Mouse (Mus musculus): ENCODE measurements around the gene Ssr1.

Ssr1 gene

GRCm38 (mm10) chr13:37993704-37994404, at the start of gene Ssr1:
Ssr1 (minus strand) TSS chr13:37994217.
- peak; percentile 94 to 96 for DNase-seq (ENCODE audit: low spot score in 2 of 2)

GRCm38 (mm10) chr13:38037811-38038210, 43.8 kb upstream of the Ssr1 start:
- no peak for DNase-seq (ENCODE audit: low spot score in 2 of 2)

DNA sequence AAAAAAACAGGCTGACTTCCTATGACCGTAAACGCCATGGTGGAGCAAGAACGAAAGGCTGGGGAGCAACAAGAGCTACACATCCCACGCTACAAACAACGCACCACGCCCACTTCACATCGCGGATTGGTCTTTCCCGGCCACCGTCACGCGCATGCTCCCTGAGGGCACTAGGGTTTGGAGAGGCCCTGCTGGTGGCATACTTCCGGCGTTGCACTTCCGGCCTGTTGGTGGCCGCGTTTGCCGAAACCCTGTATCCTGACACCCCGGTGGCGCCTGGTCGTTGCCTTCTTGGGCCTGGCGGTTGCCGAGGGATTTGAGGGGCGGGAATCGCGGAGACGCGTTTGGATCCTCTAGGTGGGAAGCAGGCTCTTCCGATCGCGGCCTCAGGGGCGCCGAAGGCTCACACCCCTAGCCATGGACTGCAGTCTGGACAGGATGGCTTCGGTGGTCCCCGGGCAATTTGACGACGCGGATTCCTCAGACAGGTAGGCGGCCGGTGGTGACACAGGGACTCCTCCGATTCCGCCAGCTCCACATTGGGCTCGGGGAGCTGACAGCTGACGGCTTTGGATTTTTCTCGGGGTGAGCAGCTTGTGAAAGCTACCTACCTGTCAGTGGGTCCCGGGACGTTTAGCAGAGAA, 43.1 kb upstream of the Ssr1 start, which contains the start of gene Cage1:
Gene Cage1 (minus strand): TSS at position 26 of the 644 bp plus-strand sequence.
- peak; percentile 95 to 96 for DNase-seq (ENCODE audit: low spot score in 2 of 2)

GRCm38 (mm10) chr13:38036343-38037043, 42.5 kb upstream of the Ssr1 start, which contains the start of gene Riok1:
Riok1 (plus strand) TSS chr13:38036995.
- no peak for DNase-seq (ENCODE audit: low spot score in 2 of 2)

- no peak for DNase-seq (ENCODE audit: low spot score in 2 of 2)
These were observed 34.4 kb upstream of the Ssr1 start for GRCm38 (mm10) chr13:38028407-38028806.

DNA sequence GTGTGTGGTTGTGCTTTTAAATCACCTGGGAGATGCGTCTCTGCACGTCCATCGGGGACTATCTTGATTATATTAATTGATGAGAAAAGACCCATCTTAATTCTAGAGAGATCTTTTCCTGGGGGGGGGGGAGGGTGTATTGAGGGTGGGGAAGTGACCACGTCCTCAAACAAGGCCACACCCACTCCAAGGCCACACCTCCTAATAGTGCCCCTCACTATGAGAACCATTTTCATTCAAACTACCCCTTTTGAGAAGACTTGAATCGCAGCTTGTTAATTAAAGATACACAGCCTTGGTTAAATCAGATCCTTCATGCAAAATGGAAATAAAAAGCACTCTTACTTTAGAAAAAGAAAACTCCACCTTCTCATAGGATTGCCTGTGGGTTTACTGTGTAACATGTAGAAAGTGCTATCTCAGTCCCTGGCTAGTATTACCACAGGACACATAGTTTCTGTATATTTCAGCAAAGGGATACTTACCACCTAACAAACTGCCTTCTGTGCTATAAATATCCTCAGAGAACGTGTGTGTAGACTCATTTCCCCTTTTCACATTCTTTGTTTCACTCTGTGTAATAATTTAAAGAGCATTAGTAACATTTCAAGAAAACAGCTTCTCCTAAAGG, 33.7 kb upstream of the Ssr1 start:
- DNase-seq (ENCODE audit: low spot score in 2 of 2): no peak

DNA sequence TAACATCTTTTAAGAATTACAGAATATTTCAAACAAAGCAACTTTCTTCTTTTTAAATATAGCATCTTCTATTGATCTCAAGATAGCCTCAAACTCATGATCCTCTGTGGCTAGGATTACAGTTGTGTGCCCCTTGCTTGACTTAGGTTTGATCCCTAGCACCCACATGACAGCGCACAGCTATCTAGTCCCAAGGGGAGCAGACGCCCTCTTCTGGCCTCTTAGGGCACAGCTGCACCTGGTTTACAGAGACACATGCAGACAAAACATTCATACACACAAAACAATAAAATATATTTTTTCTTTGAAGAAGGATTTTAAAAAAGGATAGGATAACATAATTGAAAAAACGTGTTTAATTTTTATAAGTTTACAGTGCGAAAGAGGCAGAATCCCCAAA, 31.9 kb upstream of the Ssr1 start:
- no peak for DNase-seq (ENCODE audit: low spot score in 2 of 2)

DNA sequence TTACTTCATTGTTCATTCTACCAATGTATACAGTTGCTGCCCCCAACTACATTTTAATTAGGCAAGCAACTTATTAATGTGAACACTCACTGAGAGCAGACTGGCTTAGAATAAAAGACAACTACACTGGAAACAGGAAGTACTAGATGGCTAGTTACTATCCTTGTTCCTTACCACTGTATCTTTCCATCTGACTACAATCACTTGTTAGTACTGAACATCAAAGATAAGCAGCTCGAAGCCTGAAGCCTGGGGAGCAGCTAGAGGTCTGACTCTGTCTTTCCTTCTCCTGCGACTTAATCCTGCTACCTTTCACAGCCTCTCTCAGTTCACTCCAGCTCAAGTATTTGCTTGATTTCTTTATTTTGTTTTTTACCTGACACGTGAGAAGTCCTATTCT, 24.8 kb upstream of the Ssr1 start:
- no peak for DNase-seq (ENCODE audit: low spot score in 2 of 2)

DNA sequence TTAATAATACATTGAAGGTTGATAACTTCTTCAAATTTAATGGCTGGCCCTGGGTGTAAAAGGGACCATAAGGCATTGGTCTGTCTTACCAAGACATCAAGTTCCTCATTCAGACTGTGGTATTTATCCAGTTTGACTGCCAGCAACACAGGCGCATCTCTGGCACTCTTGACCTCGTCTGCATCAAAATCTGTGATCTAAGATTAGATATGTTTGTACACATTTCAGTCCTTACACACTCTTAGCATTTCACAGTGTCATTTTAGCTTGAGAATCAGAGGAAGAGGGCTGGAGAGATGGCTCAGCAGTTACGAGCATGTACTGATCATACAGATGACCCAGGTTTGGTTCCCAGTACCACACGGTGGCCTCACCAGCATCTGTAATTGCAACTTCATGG, 21.6 kb upstream of the Ssr1 start:
- no peak for DNase-seq (ENCODE audit: low spot score in 2 of 2)

GRCm38 (mm10) chr13:38012436-38012835, 18.4 kb upstream of the Ssr1 start:
- DNase-seq (ENCODE audit: low spot score in 2 of 2): no peak

DNA sequence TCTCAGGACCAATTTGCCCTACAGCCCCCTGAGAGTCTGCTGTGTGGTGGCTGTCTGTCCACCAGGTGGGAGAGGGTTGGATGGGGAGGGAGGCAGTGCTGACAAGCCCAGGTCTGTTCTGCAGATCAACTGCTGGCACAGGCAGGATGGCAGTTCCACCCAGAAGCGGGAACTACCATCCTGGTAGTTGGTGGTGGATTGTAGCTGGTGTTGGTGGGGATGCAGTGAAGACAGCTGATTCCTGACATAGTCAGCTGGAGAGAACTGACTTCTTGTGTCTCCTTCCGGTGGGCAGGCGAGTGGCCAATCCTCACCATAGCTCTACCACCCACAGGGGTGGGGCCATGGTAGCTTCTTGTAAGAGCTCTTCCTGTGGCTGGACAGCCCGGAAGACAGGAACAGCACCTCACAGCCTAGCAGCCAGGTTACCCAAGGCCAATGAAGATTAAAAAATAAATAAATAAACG, 16.5 kb upstream of the Ssr1 start:
- no peak for DNase-seq (ENCODE audit: low spot score in 2 of 2)

- DNase-seq (ENCODE audit: low spot score in 2 of 2): no peak
These were observed 15.8 kb upstream of the Ssr1 start for GRCm38 (mm10) chr13:38009721-38010408.

- no peak for DNase-seq (ENCODE audit: low spot score in 2 of 2)
These were observed 14.0 kb upstream of the Ssr1 start for GRCm38 (mm10) chr13:38007972-38008371.

- DNase-seq (ENCODE audit: low spot score in 2 of 2): no peak
These were observed 8.4 kb upstream of the Ssr1 start for GRCm38 (mm10) chr13:38002461-38002860.

DNA sequence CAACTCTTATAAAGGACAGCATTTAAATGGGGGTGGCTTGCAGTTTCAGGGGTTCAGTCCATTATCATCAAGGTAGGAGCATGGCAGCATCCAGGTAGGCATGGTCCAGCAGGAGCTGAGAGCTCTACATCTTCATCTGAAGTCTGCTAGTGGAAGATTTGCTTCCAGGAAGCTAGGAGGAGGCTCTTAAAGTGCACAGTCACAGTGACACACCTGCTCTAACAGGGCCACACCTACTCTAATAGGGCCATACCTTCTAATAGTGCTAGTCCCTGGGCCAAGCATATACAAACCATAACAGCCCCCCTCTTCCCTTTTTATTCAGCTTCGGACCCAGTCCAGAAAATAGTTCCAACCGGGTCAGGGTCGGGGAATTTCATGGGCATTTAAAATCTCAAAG, 5.7 kb upstream of the Ssr1 start:
- no peak for DNase-seq (ENCODE audit: low spot score in 2 of 2)

- no peak for DNase-seq (ENCODE audit: low spot score in 2 of 2)
These were observed 360 bp upstream of the Ssr1 start for GRCm38 (mm10) chr13:37994405-37994749.

GRCm38 (mm10) chr13:37993376-37993703, 677 bp downstream of the Ssr1 start:
- DNase-seq (ENCODE audit: low spot score in 2 of 2): no peak

DNA sequence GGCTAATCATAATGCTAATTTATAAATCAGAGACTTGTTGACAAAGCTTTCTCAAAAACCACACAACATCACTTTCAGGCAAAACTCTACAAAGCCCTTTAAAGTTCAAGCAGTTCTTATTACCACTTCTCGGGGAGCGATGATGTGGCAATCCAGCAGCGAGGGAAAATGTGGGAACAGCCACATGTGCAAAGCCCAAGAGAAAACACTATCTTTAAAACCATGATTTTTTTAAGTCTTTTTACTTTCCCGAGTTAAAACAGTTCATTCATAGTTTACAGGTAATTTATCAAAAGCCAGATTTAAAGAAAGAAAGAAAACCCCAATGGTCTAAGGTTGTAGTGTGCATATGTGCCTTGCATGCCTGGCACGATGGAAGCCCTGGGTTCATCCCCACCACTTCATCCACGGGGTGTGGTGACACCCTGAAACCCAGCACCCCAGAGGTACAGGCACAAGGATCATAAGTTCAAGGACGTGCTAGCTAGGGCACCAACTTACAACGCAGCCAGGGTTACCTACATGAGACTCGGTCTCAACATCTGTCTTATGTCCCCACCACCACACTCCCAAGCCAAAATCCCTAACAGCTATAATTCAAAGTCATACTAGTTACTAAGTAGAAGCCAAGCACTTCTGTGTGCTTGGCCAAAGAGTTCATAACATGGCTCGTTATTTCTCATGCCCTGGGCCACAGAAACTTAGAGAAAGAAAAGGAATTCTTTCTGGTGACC, 1.2 kb downstream of the Ssr1 start:
- no peak for DNase-seq (ENCODE audit: low spot score in 2 of 2)

DNA sequence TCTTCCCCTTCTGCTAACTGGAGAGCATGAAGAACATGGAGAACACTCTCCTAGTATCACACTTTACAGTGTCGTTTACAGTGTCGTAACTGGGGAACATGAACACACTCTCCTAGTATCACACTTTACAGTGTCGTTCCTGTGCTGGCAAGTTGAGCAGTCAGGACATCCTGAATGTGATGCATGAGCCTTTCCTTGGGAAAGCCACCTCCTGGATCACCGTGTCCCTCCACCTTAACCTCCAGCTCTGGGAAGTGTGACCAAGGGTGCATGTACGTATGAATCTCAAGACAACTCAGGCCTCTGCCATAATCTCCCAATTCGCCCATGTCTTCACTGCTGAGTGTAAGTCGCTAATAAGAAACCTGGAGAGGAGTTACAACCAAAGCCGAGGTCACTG, 4.3 kb downstream of the Ssr1 start:
- no peak for DNase-seq (ENCODE audit: low spot score in 2 of 2)

GRCm38 (mm10) chr13:37986166-37986565, 7.9 kb downstream of the Ssr1 start:
- no peak for DNase-seq (ENCODE audit: low spot score in 2 of 2)

- DNase-seq (ENCODE audit: low spot score in 2 of 2): no peak
These were observed 13.0 kb downstream of the Ssr1 start for GRCm38 (mm10) chr13:37981063-37981462.

Measured in urinary bladder, postnatal 4 days (tissue).